Mouse (Mus musculus) adrenal gland, adult 2 months (tissue): Measurements from ENCODE around the gene Dhx37. TPM values are rescaled to one million over a fixed set of nuclear protein-coding genes. Genes with fewer than 3 reads are reported as not detected.

Experiments
- DNase-seq: peaks from one replicate; pipeline ENCODE4 v3.0.0; 2021
- long read RNA-seq: library from polyadenylated mRNA; stranded (forward); transcript quantifications from one replicate; pipeline ENCODE4 v2.0.0, GENCODE M21; 2021
- polyA plus RNA-seq: library from polyadenylated mRNA; depleted of rRNA; stranded (reverse); fragments of >200 nt; gene quantifications from 2 replicates; pipeline ENCODE4 v1.2.3, GENCODE M21; 2012; rRNA removed
- total RNA-seq, 2 experiments: library from RNA; stranded (reverse); gene quantifications; 2 replicates each; pipeline ENCODE4 v1.2.3; 2021

Gene Dhx37
- total RNA-seq (10 to 100 TPM; 19.2 to 19.6 TPM), polyA plus RNA-seq (26.0 and 53.9 TPM in 2 replicates)
- long read RNA-seq, full-length matches to known transcripts, result 13 of 19 reads
- long read RNA-seq, partial matches to known transcripts, result 2 of 19 reads
- long read RNA-seq, other reads (novel, unspliced or antisense), result 4 of 19 reads

DNA sequence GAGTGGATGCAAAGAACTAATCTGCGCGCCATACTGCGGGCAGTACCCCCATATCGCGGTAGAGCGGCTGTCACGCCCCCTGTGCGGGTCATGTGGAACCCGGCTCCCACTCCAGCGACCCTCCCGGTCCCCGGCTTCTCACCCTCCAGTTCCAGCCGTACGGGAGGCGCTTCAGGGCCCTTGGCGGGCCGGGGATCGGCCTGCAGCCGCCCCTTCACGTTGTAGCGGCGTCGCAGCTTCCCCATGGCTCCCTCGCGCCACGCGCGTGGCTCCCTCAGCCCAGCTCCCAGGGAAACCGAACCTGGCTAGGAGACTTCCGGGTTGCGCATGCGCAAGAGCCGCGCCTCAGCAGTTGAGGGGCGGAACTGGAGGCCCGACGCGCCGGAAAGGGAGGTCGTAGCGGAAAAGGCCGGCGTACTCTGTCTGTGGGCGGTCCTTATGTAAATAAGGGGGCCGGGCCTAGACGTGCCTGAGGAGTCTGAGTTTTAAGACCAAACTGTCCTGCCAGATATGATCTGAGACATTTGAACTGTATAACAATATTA is at the start of gene Dhx37:
TSS of gene Dhx37 (minus strand) at position 329 of the 545 bp plus-strand sequence.
- peak; percentile 95 for DNase-seq

- no peak for DNase-seq
Measured at GRCm38 (mm10) chr5:125482474-125482873, 48.6 kb upstream of the Dhx37 start.

GRCm38 (mm10) chr5:125480434-125481231 is 46.7 kb upstream of the Dhx37 start:
- no peak for DNase-seq

- DNase-seq, result no peak
Measured at GRCm38 (mm10) chr5:125479376-125479775, 45.5 kb upstream of the Dhx37 start.

- no peak for DNase-seq
Measured at GRCm38 (mm10) chr5:125478037-125478436, 44.1 kb upstream of the Dhx37 start.

GRCm38 (mm10) chr5:125477533-125477932 is 43.6 kb upstream of the Dhx37 start:
- DNase-seq, result no peak

- DNase-seq, result no peak
Measured at GRCm38 (mm10) chr5:125476799-125477198, 42.9 kb upstream of the Dhx37 start.

DNA sequence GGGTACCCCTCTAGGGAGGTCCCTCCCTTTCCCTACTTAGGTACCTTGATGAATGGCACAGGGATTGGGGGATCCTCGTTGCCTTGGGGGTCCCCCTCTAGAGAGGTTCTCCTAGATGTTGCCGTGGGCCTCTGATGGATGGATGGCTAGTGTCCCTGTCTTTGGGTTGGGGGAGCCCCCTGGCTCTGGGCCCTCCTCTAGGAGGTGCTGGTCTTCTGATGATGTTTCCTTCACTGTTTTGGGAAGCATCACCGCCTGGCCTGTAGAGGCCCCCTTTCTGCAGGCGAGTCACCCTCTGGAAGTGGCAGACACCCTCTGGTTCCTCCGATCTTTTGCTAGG is 42.3 kb upstream of the Dhx37 start:
- peak; percentile 42 for DNase-seq

- DNase-seq, result peak; percentile 99
Measured at GRCm38 (mm10) chr5:125475601-125476285, 41.8 kb upstream of the Dhx37 start, which contains the start of gene Aacs. Aacs (plus strand) TSS chr5:125475814.

- DNase-seq, result no peak
Measured at GRCm38 (mm10) chr5:125475030-125475429, 41.1 kb upstream of the Dhx37 start.

DNA sequence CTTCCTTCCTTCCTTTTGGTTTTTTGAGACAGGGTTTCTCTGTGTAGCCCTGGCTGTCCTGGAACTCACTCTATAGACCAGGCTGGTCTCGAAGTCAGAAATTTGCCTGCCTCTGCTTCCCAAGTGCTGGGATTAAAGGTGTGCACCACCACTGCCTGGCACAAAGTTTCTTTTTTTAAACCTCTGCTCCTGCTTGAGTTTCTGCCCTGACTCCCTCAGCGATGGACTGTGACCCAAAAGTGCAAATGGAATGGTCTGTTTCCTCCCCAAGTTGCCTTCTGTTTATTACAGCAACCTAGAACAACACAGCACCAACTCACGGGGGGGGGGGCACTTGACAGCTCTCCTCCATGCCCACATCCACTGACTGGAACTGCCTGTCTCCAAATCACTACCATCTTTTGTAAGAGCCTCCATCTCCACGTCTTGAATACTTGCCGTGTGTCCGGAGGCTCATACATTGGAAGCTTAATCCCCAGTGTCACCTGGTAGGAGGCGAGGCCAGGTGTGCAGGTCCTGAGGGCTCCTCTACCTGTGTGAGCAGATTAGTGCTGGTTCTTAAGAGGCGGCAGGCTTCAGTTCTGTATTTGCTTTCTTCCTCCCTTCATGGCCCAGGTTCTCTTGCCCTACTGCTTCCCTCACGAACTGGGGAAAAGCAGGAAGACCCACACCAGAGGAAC is 39.0 kb upstream of the Dhx37 start:
- DNase-seq, result no peak

- peak; percentile 66 for DNase-seq
Measured at GRCm38 (mm10) chr5:125470713-125471112, 36.8 kb upstream of the Dhx37 start.

DNA sequence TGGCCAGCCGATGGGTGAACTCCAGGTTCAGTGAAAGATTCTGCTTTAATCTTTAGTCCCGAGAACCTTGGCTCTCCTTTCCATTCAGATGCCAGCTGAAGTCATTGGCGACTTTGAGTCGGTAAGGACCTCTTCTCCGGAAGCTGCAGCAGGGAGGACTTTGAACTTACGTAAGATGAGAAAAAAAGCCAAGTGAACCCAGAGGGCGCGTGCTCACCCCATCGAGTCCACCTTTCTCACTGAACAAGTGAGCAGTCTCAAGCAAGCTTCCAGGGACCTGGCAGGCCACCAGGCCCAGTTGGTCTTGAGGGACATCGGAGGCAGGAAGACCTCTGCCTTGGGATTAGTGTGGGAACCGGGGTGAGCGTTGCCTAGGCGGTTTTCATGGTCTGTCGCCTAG is 33.3 kb upstream of the Dhx37 start:
- peak; percentile 56 for DNase-seq

- no peak for DNase-seq
Measured at GRCm38 (mm10) chr5:125466483-125466882, 32.6 kb upstream of the Dhx37 start.

- DNase-seq, result peak; percentile 97
Measured at GRCm38 (mm10) chr5:125465701-125466106, 31.8 kb upstream of the Dhx37 start.

GRCm38 (mm10) chr5:125465192-125465591 is 31.3 kb upstream of the Dhx37 start:
- no peak for DNase-seq

DNA sequence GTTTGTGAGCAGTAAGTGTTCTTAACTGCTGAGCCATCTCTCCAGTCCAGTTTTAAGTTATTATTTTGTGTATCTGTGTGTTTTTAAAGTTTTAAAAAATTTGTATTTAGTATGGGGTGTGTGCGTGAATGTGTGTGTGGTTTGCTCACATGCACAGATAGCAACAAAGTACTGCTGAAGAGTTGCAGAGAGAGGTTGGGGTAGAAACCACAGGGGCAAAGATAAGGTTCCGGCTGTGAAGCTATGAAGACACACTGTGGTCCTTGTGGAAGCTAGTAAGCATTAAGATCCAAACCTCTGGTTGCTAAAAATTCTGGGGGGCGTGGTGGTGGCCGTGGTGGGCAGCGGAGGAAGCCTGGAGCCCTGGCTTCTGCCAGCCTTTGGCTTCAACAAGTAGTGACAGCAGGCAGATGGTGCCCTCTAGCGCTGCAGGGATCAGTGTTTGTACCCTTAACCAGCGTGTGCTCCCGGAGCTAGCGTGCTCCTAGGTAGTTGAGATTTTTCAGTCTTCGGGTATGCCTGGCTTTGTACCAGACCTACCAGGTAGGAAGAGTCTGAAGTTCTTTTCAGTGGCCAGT is 28.0 kb upstream of the Dhx37 start:
- peak; percentile 74 for DNase-seq

- DNase-seq, result no peak
Measured at GRCm38 (mm10) chr5:125460574-125460973, 26.7 kb upstream of the Dhx37 start.

- no peak for DNase-seq
Measured at GRCm38 (mm10) chr5:125457538-125457937, 23.6 kb upstream of the Dhx37 start.

- DNase-seq, result no peak
Measured at GRCm38 (mm10) chr5:125456100-125456499, 22.2 kb upstream of the Dhx37 start.

DNA sequence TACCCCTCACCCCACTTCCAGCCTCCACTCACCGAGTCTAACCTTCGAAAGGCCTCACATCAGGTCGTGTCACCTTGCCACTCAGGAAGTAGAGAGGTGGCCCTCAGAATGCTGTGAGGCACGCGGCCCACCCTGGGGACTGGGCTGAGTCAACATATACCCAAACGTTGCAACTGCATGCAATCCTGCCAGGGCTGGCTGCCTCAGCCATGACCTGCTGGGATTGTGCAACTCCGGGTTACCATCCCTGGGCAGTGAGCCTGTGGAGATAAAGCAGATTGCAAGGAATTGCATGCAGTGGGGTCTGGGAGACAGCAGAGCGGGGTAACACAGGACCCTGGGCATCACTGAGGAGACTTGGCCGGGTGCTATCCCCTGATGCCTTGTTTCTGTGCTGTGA is 18.7 kb upstream of the Dhx37 start:
- peak; percentile 92 for DNase-seq

DNA sequence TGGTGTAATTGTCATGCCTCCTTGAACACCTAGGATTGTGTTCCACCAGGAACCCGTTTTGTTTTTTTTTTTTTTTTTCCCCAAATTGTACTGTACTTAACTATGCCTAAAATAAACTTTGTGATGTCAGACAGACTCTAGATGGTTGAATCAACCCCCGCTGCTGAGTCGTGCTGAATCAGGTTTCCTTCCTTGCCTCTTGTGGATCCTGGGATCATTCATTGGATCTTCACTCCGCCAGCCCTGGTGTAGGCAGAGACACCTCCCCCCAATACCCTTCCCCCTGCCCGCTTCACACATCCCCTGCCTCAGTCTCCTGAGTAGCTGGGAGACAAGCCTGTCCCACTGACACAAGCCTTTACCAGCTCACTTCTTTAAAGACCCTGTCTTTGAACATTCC is 15.4 kb upstream of the Dhx37 start:
- no peak for DNase-seq
